Mouse (Mus musculus): Measurements from ENCODE around the gene Cpne5. TPM values are rescaled to one million over a fixed set of nuclear protein-coding genes. Genes with fewer than 3 reads are reported as not detected.

The Cpne5 gene
- polyA plus RNA-seq, 1 experiment from 2014 or later, result 51.2 TPM

GRCm38 (mm10) chr17:29164469-29165111 is 73.4 kb downstream of the Cpne5 start:
- Histone ChIP-seq H3K36me3 (ENCODE audit: control insufficient read depth, insufficient read depth, low read length) (no peaks in the 10 kb centered on the region), H3K9ac (ENCODE audit: low read depth, low read length) (no peak overlapping the region), H3K27ac (ENCODE audit: low read depth, low read length) (no peak overlapping the region; the same call in 1 of the 2 replicates), H3K27me3 (replicated peaks; ENCODE audit: control insufficient read depth, insufficient read depth, low read length) (no peaks in the 10 kb centered on the region), H3K4me3 (ENCODE audit: low read length) (no peak overlapping the region), H3K4me2 (ENCODE audit: low read length) (no peak overlapping the region), H3K4me1 (ENCODE audit: control insufficient read depth, insufficient read depth, low read depth, low read length) (peaks cover 11% of the 10 kb centered on the region), H3K9me3 (ENCODE audit: control insufficient read depth, low read length) (no peaks in the 10 kb centered on the region)
- ATAC-seq, result no peak
- 12% methylated on average over 17 of the region's 17 CpGs for WGBS

- 89% methylated on average over 13 of the region's 13 CpGs for WGBS
- ATAC-seq, result no peak; the same call in 1 of the 2 replicates
- H3K36me3 ChIP-seq (ENCODE audit: control insufficient read depth, insufficient read depth, low read length), result no peaks in the 10 kb centered on the region
- H3K4me1 ChIP-seq (ENCODE audit: control insufficient read depth, insufficient read depth, low read depth, low read length), result peaks cover 11% of the 10 kb centered on the region
- H3K9me3 ChIP-seq (ENCODE audit: control insufficient read depth, low read length), result no peaks in the 10 kb centered on the region
- H3K9ac ChIP-seq (ENCODE audit: low read depth, low read length), result no peak overlapping the region
- no peak overlapping the region for H3K27ac ChIP-seq (ENCODE audit: low read depth, low read length)
- H3K4me3 ChIP-seq (ENCODE audit: low read length), result no peak overlapping the region
- no peak overlapping the region for H3K4me2 ChIP-seq (ENCODE audit: low read length)
- H3K27me3 ChIP-seq (replicated peaks; ENCODE audit: control insufficient read depth, insufficient read depth, low read length), result no peaks in the 10 kb centered on the region
These were observed 75.6 kb downstream of the Cpne5 start for GRCm38 (mm10) chr17:29162334-29162733.

GRCm38 (mm10) chr17:29159743-29160455 is 78.1 kb downstream of the Cpne5 start:
- H3K4me1 ChIP-seq (ENCODE audit: control insufficient read depth, insufficient read depth, low read depth, low read length), result peaks cover 20% of the 10 kb centered on the region
- no peaks in the 10 kb centered on the region for H3K36me3 ChIP-seq (ENCODE audit: control insufficient read depth, insufficient read depth, low read length)
- H3K9ac ChIP-seq (ENCODE audit: low read depth, low read length), result no peak overlapping the region
- H3K27me3 ChIP-seq (replicated peaks; ENCODE audit: control insufficient read depth, insufficient read depth, low read length), result no peaks in the 10 kb centered on the region
- no peak for ATAC-seq
- WGBS, result 93% methylated on average over 16 of the region's 16 CpGs
- no peak overlapping the region for H3K4me2 ChIP-seq (ENCODE audit: low read length)
- no peak overlapping the region for H3K4me3 ChIP-seq (ENCODE audit: low read length)
- H3K27ac ChIP-seq (ENCODE audit: low read depth, low read length), result no peak overlapping the region
- H3K9me3 ChIP-seq (ENCODE audit: control insufficient read depth, low read length), result no peaks in the 10 kb centered on the region

GRCm38 (mm10) chr17:29159320-29159719 is 78.6 kb downstream of the Cpne5 start:
- Histone ChIP-seq H3K4me3 (ENCODE audit: low read length) (no peak overlapping the region), H3K4me1 (ENCODE audit: control insufficient read depth, insufficient read depth, low read depth, low read length) (peaks cover 14% of the 10 kb centered on the region), H3K36me3 (ENCODE audit: control insufficient read depth, insufficient read depth, low read length) (no peaks in the 10 kb centered on the region), H3K27me3 (replicated peaks; ENCODE audit: control insufficient read depth, insufficient read depth, low read length) (no peaks in the 10 kb centered on the region), H3K9ac (ENCODE audit: low read depth, low read length) (no peak overlapping the region), H3K27ac (ENCODE audit: low read depth, low read length) (no peak overlapping the region), H3K9me3 (ENCODE audit: control insufficient read depth, low read length) (no peaks in the 10 kb centered on the region), H3K4me2 (ENCODE audit: low read length) (no peak overlapping the region)
- 90% methylated on average over 5 of the region's 5 CpGs for WGBS
- no peak for ATAC-seq

GRCm38 (mm10) chr17:29158899-29159298 is 79.1 kb downstream of the Cpne5 start:
- Histone ChIP-seq H3K4me2 (ENCODE audit: low read length) (no peak overlapping the region), H3K9ac (ENCODE audit: low read depth, low read length) (no peak overlapping the region), H3K4me1 (ENCODE audit: control insufficient read depth, insufficient read depth, low read depth, low read length) (peaks cover 13% of the 10 kb centered on the region), H3K9me3 (ENCODE audit: control insufficient read depth, low read length) (no peaks in the 10 kb centered on the region), H3K36me3 (ENCODE audit: control insufficient read depth, insufficient read depth, low read length) (no peaks in the 10 kb centered on the region), H3K27me3 (replicated peaks; ENCODE audit: control insufficient read depth, insufficient read depth, low read length) (no peaks in the 10 kb centered on the region), H3K4me3 (ENCODE audit: low read length) (no peak overlapping the region), H3K27ac (ENCODE audit: low read depth, low read length) (no peak overlapping the region)
- ATAC-seq, result no peak
- 93% methylated on average over 14 of the region's 15 CpGs for WGBS

GRCm38 (mm10) chr17:29156866-29157265 is 81.1 kb downstream of the Cpne5 start:
- no peaks in the 10 kb centered on the region for H3K36me3 ChIP-seq (ENCODE audit: control insufficient read depth, insufficient read depth, low read length)
- no peak overlapping the region for H3K27ac ChIP-seq (ENCODE audit: low read depth, low read length)
- no peaks in the 10 kb centered on the region for H3K9me3 ChIP-seq (ENCODE audit: control insufficient read depth, low read length)
- no peak overlapping the region for H3K4me2 ChIP-seq (ENCODE audit: low read length)
- H3K4me1 ChIP-seq (ENCODE audit: control insufficient read depth, insufficient read depth, low read depth, low read length), result peaks cover 13% of the 10 kb centered on the region
- 91% methylated on average over 8 of the region's 8 CpGs for WGBS
- no peaks in the 10 kb centered on the region for H3K27me3 ChIP-seq (replicated peaks; ENCODE audit: control insufficient read depth, insufficient read depth, low read length)
- ATAC-seq, result no peak
- no peak overlapping the region for H3K4me3 ChIP-seq (ENCODE audit: low read length)
- H3K9ac ChIP-seq (ENCODE audit: low read depth, low read length), result no peak overlapping the region

GRCm38 (mm10) chr17:29156396-29156795 is 81.6 kb downstream of the Cpne5 start:
- 0 out of 2 replicates have a peak, but pooled peaks have one; percentile 30 for ATAC-seq
- no peak overlapping the region for H3K9ac ChIP-seq (ENCODE audit: low read depth, low read length)
- no peaks in the 10 kb centered on the region for H3K27me3 ChIP-seq (replicated peaks; ENCODE audit: control insufficient read depth, insufficient read depth, low read length)
- H3K9me3 ChIP-seq (ENCODE audit: control insufficient read depth, low read length), result no peaks in the 10 kb centered on the region
- WGBS, result 48% methylated on average over 16 of the region's 16 CpGs
- peak overlapping the region; percentile 17; the same call in 1 of the 2 replicates for H3K4me2 ChIP-seq (ENCODE audit: low read length)
- no peak overlapping the region for H3K4me3 ChIP-seq (ENCODE audit: low read length)
- no peaks in the 10 kb centered on the region for H3K36me3 ChIP-seq (ENCODE audit: control insufficient read depth, insufficient read depth, low read length)
- 0 out of 2 replicates have a peak overlapping the region, but pooled peaks have one; percentile 34 for H3K27ac ChIP-seq (ENCODE audit: low read depth, low read length)
- peaks cover 13% of the 10 kb centered on the region for H3K4me1 ChIP-seq (ENCODE audit: control insufficient read depth, insufficient read depth, low read depth, low read length)

GRCm38 (mm10) chr17:29155355-29156135 is 82.4 kb downstream of the Cpne5 start:
- H3K4me3 ChIP-seq (ENCODE audit: low read length), result no peak overlapping the region
- no peak overlapping the region for H3K4me2 ChIP-seq (ENCODE audit: low read length)
- peaks cover 13% of the 10 kb centered on the region for H3K4me1 ChIP-seq (ENCODE audit: control insufficient read depth, insufficient read depth, low read depth, low read length)
- ATAC-seq, result peak; percentile 10; the same call in 1 of the 2 replicates
- H3K27ac ChIP-seq (ENCODE audit: low read depth, low read length), result 0 out of 2 replicates have a peak overlapping the region, but pooled peaks have one; percentile 34
- no peaks in the 10 kb centered on the region for H3K36me3 ChIP-seq (ENCODE audit: control insufficient read depth, insufficient read depth, low read length)
- no peaks in the 10 kb centered on the region for H3K9me3 ChIP-seq (ENCODE audit: control insufficient read depth, low read length)
- no peaks in the 10 kb centered on the region for H3K27me3 ChIP-seq (replicated peaks; ENCODE audit: control insufficient read depth, insufficient read depth, low read length)
- H3K9ac ChIP-seq (ENCODE audit: low read depth, low read length), result no peak overlapping the region
- 54% methylated on average over 12 of the region's 12 CpGs for WGBS

- WGBS, result 82% methylated on average over 13 of the region's 13 CpGs
- Histone ChIP-seq H3K4me3 (ENCODE audit: low read length) (no peak overlapping the region), H3K4me1 (ENCODE audit: control insufficient read depth, insufficient read depth, low read depth, low read length) (peaks cover 13% of the 10 kb centered on the region), H3K9me3 (ENCODE audit: control insufficient read depth, low read length) (no peaks in the 10 kb centered on the region), H3K9ac (ENCODE audit: low read depth, low read length) (no peak overlapping the region), H3K4me2 (ENCODE audit: low read length) (no peak overlapping the region), H3K27ac (ENCODE audit: low read depth, low read length) (no peak overlapping the region), H3K27me3 (replicated peaks; ENCODE audit: control insufficient read depth, insufficient read depth, low read length) (no peaks in the 10 kb centered on the region), H3K36me3 (ENCODE audit: control insufficient read depth, insufficient read depth, low read length) (no peaks in the 10 kb centered on the region)
- ATAC-seq, result no peak
These were observed 83.7 kb downstream of the Cpne5 start for GRCm38 (mm10) chr17:29154247-29154646.
